Mouse (Mus musculus) right cerebral cortex, postnatal 14 days (tissue): Measurements from ENCODE around the gene Lamb2.

Experiments
- DNase-seq: peaks from one replicate; pipeline ENCODE4 v3.0.0; 2022

The Lamb2 gene

GRCm38 (mm10) chr9:108461675-108462074 lies 17.9 kb upstream of the Lamb2 start:
- no peak for DNase-seq

GRCm38 (mm10) chr9:108462192-108462591 lies 17.3 kb upstream of the Lamb2 start:
- DNase-seq = no peak

- DNase-seq = no peak
These were observed 15.8 kb upstream of the Lamb2 start for GRCm38 (mm10) chr9:108463713-108464112.

- no peak for DNase-seq
These were observed 13.3 kb upstream of the Lamb2 start for GRCm38 (mm10) chr9:108466219-108466618.

DNA sequence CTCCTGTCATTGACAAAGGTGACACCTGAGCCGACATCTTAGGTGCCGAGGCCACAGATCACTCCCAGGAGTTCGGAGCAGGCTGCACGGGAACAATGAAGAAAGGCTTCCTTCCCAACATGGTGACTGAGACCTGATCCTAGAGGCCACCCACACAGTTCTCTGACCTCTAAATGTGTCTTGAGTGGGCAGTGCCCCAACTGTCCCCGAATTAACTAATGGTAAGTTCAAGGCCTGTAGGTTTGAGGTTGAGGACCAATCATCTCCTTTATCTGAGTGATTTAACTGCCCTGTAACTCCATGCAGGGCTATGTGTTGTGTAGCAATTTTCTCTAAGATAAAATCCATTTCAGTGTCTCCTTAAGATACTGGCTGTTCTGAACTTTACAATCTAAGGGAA lies 10.1 kb upstream of the Lamb2 start:
- peak; percentile 0 for DNase-seq

- DNase-seq = peak; percentile 3
These were observed 9.7 kb upstream of the Lamb2 start for GRCm38 (mm10) chr9:108469845-108470244.

- DNase-seq = no peak
These were observed 5.0 kb upstream of the Lamb2 start for GRCm38 (mm10) chr9:108474528-108474927.

- peak; percentile 42 for DNase-seq
These were observed 839 bp upstream of the Lamb2 start for GRCm38 (mm10) chr9:108478638-108479156.

DNA sequence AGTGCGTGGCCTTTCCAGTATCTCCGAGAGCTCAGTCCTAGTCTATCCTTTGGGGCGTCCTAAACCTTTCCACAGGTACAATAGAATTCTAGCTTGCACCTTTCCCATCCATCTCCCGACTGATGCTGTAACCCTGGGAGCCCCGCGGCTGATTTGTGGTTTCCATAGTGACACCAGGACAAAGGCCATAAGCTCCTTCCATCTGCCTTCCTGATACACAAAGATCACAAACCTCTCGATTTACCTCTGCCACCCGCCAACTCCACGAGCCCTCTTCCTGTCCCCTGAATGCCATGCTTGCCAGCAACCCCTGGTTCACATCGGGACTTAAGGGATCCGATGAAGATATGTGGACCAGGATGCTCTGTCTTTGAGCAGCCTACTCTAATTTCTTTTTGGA lies 295 bp upstream of the Lamb2 start:
- DNase-seq = no peak

DNA sequence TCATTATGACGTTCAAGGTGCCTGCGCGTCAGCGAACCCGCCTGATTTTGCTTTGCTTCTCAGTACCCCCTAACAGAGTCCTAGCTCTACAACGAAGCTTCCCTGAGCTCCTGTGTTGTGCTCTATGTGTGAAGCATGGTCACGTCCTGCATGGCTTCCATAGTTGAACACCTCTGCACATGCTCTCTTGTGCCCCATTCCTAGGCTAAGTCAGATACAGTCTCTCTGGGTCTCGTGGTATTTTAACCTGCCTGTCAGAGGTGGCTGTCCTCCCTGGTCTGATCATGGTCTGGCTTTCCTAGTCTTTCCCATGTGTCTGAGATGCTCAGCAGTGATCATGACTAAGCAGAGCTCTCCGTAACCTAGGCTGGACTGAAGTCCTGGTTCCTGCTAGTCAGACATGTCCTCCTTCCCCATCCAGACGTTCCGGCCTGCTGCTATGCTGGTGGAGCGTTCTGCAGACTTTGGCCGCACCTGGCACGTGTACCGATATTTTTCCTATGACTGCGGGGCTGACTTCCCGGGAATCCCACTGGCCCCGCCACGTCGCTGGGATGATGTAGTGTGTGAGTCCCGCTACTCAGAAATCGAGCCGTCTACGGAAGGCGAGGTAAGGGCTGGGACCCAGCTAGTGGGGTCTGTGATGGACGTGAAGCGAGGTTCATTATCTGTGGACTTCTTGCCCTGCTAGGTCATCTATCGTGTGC lies 1.4 kb downstream of the Lamb2 start:
- DNase-seq = no peak

GRCm38 (mm10) chr9:108481520-108482210 lies 2.1 kb downstream of the Lamb2 start:
- no peak for DNase-seq

DNA sequence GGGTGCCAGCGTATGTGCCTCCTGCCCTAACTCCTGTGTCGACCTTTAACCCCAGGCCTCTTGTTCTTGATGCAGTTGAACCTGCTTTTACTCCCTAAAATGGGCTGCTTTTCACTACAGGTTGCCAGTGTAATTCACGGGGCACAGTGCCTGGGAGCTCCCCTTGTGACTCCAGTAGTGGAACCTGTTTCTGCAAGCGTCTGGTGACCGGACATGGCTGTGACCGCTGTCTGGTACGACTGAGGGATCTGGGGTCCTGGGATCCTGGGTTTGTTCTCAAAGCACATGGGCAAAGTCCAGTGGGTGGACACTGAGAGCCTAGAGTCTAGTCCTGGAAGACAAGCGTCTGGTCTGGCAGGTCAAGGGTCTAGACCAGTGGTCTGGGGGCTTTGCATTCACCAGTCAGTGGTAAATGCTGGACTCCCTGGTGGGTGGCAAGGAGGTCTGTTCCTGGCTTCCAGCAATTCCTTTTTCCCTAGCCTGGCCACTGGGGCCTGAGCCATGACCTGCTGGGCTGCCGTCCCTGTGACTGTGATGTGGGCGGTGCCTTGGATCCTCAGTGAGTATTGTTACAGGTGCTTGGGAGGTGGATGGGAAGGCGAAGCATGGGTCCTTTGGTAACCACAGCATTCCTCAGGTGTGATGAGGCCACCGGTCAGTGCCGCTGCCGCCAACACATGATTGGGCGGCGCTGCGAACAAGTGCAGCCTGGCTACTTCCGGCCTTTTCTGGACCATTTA lies 3.7 kb downstream of the Lamb2 start:
- DNase-seq = no peak

DNA sequence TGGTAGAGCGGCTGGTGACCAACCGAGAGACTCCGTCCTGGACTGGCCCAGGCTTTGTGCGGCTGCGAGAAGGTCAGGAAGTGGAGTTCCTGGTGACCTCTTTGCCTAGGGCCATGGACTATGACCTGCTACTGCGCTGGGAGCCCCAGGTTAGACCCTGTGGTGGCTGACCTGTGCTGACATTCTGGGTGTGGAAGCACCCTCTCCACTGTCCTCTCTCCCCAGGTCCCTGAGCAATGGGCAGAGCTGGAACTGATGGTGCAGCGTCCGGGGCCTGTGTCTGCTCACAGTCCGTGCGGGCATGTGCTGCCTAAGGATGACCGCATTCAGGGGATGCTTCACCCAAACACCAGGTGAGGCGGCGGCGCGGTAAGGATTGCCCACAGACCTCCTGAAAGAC lies 4.5 kb downstream of the Lamb2 start:
- no peak for DNase-seq

DNA sequence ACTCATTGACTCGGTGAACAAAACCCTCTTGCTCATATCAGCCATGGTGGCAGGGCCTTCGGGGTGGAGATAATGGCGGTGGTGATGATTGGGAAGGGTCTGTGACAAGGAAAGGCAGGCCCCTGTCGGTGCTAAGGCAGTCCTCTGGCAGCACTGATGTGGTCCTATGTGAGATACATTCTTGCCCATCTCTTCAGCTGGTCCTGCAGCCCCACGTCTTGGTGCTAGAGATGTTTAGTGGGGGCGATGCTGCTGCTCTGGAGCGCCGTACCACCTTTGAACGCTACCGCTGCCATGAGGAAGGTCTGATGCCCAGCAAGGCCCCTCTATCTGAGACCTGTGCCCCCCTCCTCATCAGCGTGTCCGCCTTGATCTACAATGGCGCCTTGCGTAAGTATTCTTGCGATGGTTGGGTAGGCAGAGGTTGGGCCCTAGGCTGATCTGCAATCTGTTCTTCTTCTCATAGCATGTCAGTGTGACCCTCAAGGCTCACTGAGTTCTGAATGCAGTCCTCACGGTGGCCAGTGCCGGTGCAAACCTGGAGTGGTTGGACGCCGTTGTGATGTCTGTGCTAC lies 5.9 kb downstream of the Lamb2 start:
- DNase-seq = no peak

- DNase-seq = no peak
These were observed 7.5 kb downstream of the Lamb2 start for GRCm38 (mm10) chr9:108486973-108487530.

GRCm38 (mm10) chr9:108488403-108488802 lies 8.9 kb downstream of the Lamb2 start:
- no peak for DNase-seq

DNA sequence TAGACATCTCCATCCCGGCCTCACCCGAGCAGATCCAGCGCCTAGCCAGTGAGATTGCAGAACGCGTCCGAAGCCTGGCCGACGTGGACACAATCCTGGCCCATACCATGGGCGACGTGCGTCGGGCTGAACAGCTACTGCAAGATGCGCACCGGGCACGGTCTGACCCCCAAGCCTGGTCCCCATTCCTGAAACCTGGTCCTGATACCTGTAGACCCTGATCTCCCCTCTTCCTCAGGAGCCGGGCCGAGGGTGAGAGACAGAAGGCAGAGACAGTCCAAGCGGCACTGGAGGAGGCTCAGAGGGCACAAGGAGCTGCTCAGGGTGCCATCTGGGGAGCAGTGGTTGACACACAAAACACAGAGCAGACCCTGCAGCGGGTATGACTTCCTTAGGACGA lies 9.7 kb downstream of the Lamb2 start:
- no peak for DNase-seq

DNA sequence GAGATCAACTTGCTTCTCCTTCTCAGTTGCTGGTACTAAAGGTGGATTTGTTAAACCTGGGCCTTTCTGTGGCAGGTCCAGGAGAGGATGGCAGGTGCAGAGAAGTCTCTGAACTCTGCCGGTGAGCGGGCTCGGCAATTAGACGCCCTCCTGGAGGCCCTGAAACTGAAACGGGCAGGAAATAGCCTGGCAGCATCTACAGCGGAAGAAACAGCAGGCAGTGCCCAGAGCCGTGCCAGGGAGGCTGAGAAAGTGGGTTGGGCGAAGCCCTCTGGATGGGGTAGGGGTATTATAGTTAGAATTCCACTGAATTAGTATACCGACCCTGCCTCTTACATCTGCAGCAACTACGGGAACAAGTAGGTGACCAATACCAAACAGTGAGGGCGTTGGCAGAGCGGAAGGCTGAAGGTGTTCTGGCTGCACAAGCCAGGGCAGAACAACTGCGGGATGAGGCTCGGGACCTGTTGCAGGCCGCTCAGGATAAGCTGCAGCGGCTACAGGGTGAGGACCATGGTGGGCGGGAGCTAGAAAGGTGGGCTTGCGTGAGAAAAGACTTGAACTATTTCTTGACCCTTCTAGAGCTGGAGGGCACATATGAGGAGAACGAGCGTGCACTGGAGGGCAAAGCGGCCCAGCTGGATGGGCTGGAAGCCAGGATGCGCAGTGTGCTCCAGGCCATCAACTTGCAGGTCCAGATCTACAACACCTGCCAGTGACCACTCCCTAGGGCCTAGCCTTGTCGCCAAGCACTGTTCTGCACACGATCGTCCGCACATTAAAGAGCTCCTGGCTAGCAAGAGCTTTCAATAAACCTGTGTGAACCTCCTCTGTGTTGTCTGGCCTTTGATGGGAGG lies 10.4 kb downstream of the Lamb2 start:
- DNase-seq = no peak

DNA sequence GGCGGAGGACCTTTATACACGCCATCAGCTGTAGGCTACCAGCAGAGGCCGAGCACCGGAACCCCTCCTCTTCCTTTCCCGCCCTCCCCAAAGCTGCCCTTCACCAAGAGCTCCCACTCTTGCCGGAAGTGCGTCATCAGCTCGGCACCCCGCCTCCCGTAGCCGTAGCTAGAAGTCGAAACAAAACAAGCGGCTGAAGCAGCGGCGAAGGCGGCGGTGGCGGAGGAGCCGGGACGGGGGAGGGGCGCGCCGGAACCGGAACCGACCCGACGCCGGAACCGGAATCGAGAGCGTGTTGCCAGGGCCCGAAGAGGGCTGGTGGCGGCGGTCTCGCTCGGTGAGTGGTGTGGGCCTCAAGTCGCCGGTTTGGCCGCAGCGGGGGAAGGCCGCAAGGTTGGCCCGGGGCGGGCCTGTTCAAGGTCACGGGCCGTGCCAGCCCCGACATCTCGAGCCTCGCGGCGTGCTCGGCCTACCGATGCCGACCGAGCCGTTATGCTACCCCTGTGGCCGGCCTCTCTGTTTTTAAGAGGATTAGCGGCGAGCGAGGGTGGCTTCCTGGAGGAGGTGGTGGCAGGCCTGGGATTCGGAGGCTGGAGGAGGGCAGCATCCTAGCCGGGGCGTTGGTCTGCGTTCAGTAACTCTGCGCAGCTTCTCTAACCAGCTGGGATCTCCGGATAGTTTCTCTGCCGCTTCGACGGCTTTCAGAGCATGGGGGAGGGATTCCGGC lies 11.2 kb downstream of the Lamb2 start, which contains the start of gene Usp19:
Gene Usp19, plus strand, starts transcription at position 44 of the 727 bp plus-strand sequence.
- peak; percentile 94 for DNase-seq

DNA sequence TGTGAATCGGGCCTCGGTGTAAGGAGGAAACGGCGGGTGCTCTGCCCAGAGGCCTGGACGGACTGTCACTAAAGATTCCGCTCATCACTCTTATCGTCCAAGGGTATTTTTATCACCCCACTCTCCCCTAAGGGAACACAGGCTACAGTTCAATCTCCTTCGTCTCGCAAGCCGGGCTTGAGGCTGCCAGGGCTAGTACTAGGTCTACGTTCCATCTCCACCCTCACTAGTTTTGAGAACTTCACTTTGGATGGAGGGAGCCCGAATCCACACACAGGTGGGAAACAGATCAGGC lies 11.7 kb downstream of the Lamb2 start:
- DNase-seq = no peak

DNA sequence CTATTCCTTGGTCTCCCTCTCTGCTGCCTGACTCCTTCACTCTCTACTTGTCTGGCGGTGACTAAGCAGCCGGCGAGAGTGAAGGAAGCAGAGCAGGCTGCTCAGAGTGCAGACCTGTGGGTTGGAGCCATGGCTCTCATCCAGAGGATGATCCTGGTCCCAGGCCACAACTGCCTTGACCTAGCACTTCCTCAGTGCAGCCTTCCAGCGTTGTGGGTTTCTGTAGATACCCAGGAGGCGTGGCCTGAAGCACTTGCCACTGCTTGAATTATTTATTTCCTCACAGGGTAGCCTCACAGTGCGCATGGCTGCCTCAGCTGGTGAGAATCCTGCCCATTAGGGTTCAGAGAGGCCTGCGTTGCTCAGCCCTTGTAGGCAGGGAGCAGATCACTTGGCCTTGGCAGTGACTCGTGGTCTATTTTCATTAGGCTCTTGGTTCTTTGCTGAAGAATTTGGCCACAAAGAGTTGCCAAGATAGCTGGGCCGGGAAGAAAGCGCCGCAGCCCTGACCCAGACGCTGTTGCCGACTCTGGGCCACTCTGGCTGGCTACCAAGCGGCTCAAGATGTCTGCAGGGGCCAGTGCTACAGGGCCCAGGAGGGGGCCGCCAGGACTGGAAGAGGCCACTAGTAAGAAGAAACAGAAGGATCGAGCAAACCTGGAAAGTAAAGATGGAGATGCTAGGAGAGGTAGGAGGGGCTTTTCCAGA lies 12.7 kb downstream of the Lamb2 start:
- no peak for DNase-seq
